Mouse (Mus musculus) naive thymus-derived CD4-positive, alpha-beta T cell, adult 2 months (primary cell): ENCODE measurements at regions not wholly inside any gene's neighbourhood (a gene's known extent, or its start where the extent isn't known, plus 50 kb on each side); places are given as distances from the start of the nearest gene placed in this dataset.
A peak's percentile ranks its signal among the peaks of the same experiment; 100 is the strongest.
"Not testable (repeated sequence)": the region's sequence is repeated elsewhere in the genome, so short reads cannot be mapped to it uniquely, and the experiment has no call there.

Experiments used
- DNase-seq: peaks from one replicate; pipeline ENCODE4 v3.0.0-alpha.2; 2011; ENCODE audit warnings: low read depth

DNA sequence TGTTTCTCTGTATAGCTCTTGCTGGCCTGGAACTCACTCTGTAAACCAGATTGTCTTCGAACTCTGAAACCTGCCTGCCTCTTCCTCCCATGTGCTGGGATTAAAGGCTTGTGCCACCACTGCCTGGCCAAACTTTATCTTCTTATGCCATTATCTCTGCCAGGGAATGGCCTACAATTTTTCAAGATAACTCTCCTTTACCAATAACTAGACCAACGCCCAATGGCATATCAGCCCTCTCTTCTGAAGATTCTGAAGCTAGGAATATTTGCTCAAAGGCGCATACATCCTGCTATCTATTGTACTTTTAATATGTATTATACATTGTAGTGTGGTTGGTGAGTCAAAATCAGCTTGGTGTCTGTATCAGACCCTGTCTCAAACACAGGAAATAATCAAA, 235.4 kb upstream of the Cts3 start:
- not testable (repeated sequence) for DNase-seq

- DNase-seq, result peak; percentile 65
Measured at GRCm38 (mm10) chr13:61804168-61804874, 234.4 kb upstream of the Cts3 start.

DNA sequence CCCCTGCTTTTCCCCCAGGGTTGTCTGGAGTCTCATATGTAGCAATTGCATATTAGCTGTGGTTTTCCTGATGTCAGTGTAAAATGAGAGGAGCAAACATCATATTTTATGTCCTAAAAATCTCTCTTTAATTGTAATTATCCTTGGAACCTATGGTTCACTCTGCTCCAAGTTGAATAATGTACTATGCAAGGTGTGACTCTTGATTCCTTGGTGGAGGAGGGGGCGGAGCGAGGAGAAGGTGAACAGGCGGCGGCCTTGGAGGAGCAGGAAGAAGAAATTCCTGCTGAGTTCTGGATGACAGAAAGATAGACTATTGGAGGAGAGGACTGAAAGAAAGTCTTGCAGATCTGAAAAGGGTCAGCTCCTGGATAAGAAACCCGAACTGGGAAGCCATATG, 233.8 kb upstream of the Cts3 start:
- not testable (repeated sequence) for DNase-seq

GRCm38 (mm10) chr13:61763457-61763856, 193.5 kb upstream of the Cts3 start:
- not testable (repeated sequence) for DNase-seq
